Mouse (Mus musculus) olfactory bulb, adult 2 months (tissue): ENCODE measurements around the gene Alyref2. TPM values are rescaled to one million over a fixed set of nuclear protein-coding genes. Genes with fewer than 3 reads are reported as not detected.

ENCODE experiments used
- H3K27ac ChIP-seq: fragments of 200-500 bp; 2 replicates; pipeline ENCODE4 v1.5.1; 2012; ENCODE audit warnings: low read depth, low read length; ENCODE audit not compliant: insufficient read depth
- H3K4me1 ChIP-seq: fragments of 200-500 bp; 2 replicates; pipeline ENCODE4 v1.6.1; 2012; ENCODE audit warnings: low read length; ENCODE audit not compliant: control insufficient read depth, insufficient read depth
- H3K4me3 ChIP-seq: fragments of 200-500 bp; 2 replicates; pipeline ENCODE4 v1.5.1; 2012; ENCODE audit warnings: mild to moderate bottlenecking, low read depth, low read length, moderate library complexity; ENCODE audit not compliant: insufficient read depth
- CTCF ChIP-seq: fragments of 200-500 bp; IDR thresholded peaks from 2 replicates; pipeline ENCODE4 v1.5.1; 2012; ENCODE audit warnings: low read depth, mild to moderate bottlenecking, low read length, moderate library complexity; ENCODE audit not compliant: insufficient read depth
- POLR2A ChIP-seq: fragments of 200-500 bp; IDR thresholded peaks from 2 replicates; pipeline ENCODE4 v1.6.1; 2012; ENCODE audit warnings: mild to moderate bottlenecking, low read depth, low read length, moderate library complexity; ENCODE audit not compliant: insufficient read depth
- WGBS: fragments of 180-500 bp; shearing (Covaris S2); methylation state at CpG from one replicate; pipeline ENCODE4 v1.1.7; 2018; 5-methylcytosine and 5-hydroxymethylcytosine counted together
- polyA plus RNA-seq: library from polyadenylated mRNA; stranded (reverse); fragments of >200 nt; gene quantifications from 2 replicates; pipeline ENCODE4 v1.2.4, GENCODE M21; 2012; ENCODE audit warnings: low replicate concordance; ENCODE audit not compliant: missing spikeins, insufficient read depth, insufficient read length

Alyref2 gene
- polyA plus RNA-seq, 1 experiment = not detected

- 86% methylated on average over 13 of the region's 13 CpGs for whole genome bisulfite sequencing
- no peak overlapping the region for H3K27ac ChIP-seq
- TF ChIP-seq CTCF (no peak), POLR2A (no peak)
Observed at GRCm38 (mm10) chr1:171494241-171494640, 9.0 kb upstream of the Alyref2 start.

GRCm38 (mm10) chr1:171495371-171495770 lies 7.9 kb upstream of the Alyref2 start:
- no peaks in the 10 kb centered on the region for H3K4me1 ChIP-seq
- WGBS = 94% methylated on average over 6 of the region's 6 CpGs
- H3K4me3 ChIP-seq = no peak overlapping the region
- TF ChIP-seq POLR2A = no peak
- no peak for TF ChIP-seq CTCF
- no peak overlapping the region for H3K27ac ChIP-seq

More at GRCm38 (mm10) chr1:171494241-171494640, 9.0 kb upstream of the Alyref2 start:
- no peaks in the 10 kb centered on the region for H3K4me1 ChIP-seq
- no peak overlapping the region for H3K4me3 ChIP-seq

GRCm38 (mm10) chr1:171499856-171500255 lies 3.4 kb upstream of the Alyref2 start:
- no peak overlapping the region for H3K27ac ChIP-seq
- 73% methylated on average over 5 of the region's 5 CpGs for WGBS

GRCm38 (mm10) chr1:171501016-171501610 lies 2.2 kb upstream of the Alyref2 start:
- no peak overlapping the region for H3K4me3 ChIP-seq
- 62% methylated on average over 6 of the region's 6 CpGs for WGBS
- TF ChIP-seq CTCF (no peak), POLR2A (no peak)
- no peak overlapping the region for H3K27ac ChIP-seq
- H3K4me1 ChIP-seq = no peaks in the 10 kb centered on the region

More at GRCm38 (mm10) chr1:171499856-171500255, 3.4 kb upstream of the Alyref2 start:
- no peaks in the 10 kb centered on the region for H3K4me1 ChIP-seq
- no peak for TF ChIP-seq CTCF
- no peak for TF ChIP-seq POLR2A
- no peak overlapping the region for H3K4me3 ChIP-seq

- Histone ChIP-seq H3K4me1 (no peaks in the 10 kb centered on the region), H3K27ac (no peak overlapping the region), H3K4me3 (no peak overlapping the region)
- TF ChIP-seq CTCF (no peak), POLR2A (no peak)
- WGBS = 2% methylated on average over 5 of the region's 5 CpGs
Observed at GRCm38 (mm10) chr1:171501636-171502080, 1.6 kb upstream of the Alyref2 start.

DNA sequence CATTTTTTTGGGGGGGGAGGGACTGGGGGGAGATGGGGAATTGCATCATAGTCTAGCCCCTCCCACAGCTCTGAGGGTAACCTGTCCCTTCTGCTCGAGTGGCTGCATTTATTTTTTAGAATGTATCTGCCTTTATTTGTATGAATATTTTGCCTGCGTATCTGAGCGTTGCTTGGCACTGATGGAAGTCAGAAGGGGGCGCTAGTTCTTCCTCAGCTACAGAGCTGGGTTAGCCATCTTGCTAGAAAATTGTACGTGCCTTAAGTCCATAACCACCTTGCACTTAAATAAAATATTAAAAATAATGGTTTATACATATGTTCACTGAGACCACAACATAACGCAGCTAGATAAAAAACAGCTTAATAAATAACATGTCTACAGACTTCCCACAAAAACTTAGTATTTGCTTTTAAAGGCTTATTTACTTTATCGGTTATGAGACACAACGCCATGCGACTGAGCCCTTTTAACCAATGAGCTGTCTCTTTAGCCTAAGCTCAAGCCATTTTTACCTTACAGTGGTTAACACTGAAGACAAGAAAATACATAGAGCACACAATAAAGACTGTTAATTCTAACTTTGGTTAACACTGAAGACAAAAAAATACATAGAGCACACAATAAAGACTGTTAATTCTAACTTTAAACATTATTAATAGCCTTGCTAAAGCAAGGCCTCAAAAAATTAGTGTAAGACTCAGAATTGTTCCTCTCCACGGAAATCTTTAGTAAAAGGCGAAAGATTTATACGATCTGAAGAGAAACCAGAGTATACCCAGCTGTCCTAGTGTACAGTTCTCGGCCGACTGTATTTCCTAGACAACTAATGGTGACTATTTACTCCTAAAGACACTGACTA lies 659 bp upstream of the Alyref2 start:
- no peak overlapping the region for H3K27ac ChIP-seq
- WGBS = 2% methylated on average over 14 of the region's 14 CpGs
- TF ChIP-seq POLR2A (no peak), CTCF (no peak)
- H3K4me1 ChIP-seq = no peaks in the 10 kb centered on the region
- no peak overlapping the region for H3K4me3 ChIP-seq

GRCm38 (mm10) chr1:171503592-171504291 lies 464 bp downstream of the Alyref2 start:
- Histone ChIP-seq H3K4me3 (peak overlapping the region; percentile 52), H3K4me1 (no peaks in the 10 kb centered on the region), H3K27ac (peak overlapping the region; percentile 14)
- TF ChIP-seq POLR2A = no peak
- TF ChIP-seq CTCF = no peak
- WGBS = under 1% methylated on average over 53 of the region's 53 CpGs

- no peaks in the 10 kb centered on the region for H3K4me1 ChIP-seq
- no peak overlapping the region for H3K4me3 ChIP-seq
- WGBS = 56% methylated on average over 4 of the region's 4 CpGs
- TF ChIP-seq POLR2A (no peak), CTCF (no peak)
- H3K27ac ChIP-seq = no peak overlapping the region
Observed at GRCm38 (mm10) chr1:171504586-171504985, 1.3 kb downstream of the Alyref2 start.
